Mouse (Mus musculus) stomach, embryonic 14.5 days (tissue): ENCODE data around the gene Cacna2d3. TPM values are rescaled to one million over a fixed set of nuclear protein-coding genes. Genes with fewer than 3 reads are reported as not detected.

ENCODE experiments used
- ATAC-seq: fragments of 200-750 bp; cut with Nextera tagmentation; 2 replicates; pipeline ENCODE4 v1.8.0; 2017; ENCODE audit warnings: low read depth, moderate TSS enrichment; ENCODE audit not compliant: insufficient number of reproducible peaks, insufficient read depth, low FRiP score
- H3K27ac ChIP-seq: fragments of 300-500 bp; sonication (generic); 2 replicates; pipeline ENCODE4 v1.5.1; 2014; ENCODE audit warnings: mild to moderate bottlenecking, low read length, moderate library complexity, mixed read lengths
- H3K27me3 ChIP-seq: fragments of 300-500 bp; sonication (generic); 2 replicates; pipeline ENCODE4 v1.6.1; 2014; ENCODE audit warnings: low read length, control low read depth, mixed read lengths; ENCODE audit not compliant: control insufficient read depth, insufficient read depth
- H3K36me3 ChIP-seq: fragments of 300-500 bp; sonication (generic); 2 replicates; pipeline ENCODE4 v1.6.1; 2014; ENCODE audit warnings: mild to moderate bottlenecking, control low read depth, low read length, moderate library complexity, mixed read lengths; ENCODE audit not compliant: control insufficient read depth, insufficient read depth
- H3K4me1 ChIP-seq: fragments of 300-500 bp; sonication (generic); 2 replicates; pipeline ENCODE4 v1.6.1; 2014; ENCODE audit warnings: low read length, control low read depth, mixed read lengths; ENCODE audit not compliant: control insufficient read depth, insufficient read depth
- H3K4me2 ChIP-seq: fragments of 300-500 bp; sonication (generic); replicated peaks from 2 replicates; pipeline ENCODE4 v1.6.1; 2014; ENCODE audit warnings: low read depth, low read length, control low read depth
- H3K4me3 ChIP-seq: fragments of 300-500 bp; sonication (generic); 2 replicates; pipeline ENCODE4 v1.5.1; 2014; ENCODE audit warnings: low read depth, low read length, control low read depth
- H3K9ac ChIP-seq: fragments of 300-500 bp; sonication (generic); replicated peaks from 2 replicates; pipeline ENCODE4 v1.6.1; 2014; ENCODE audit warnings: low read depth, mild to moderate bottlenecking, control low read depth, low read length, moderate library complexity, mixed read lengths
- H3K9me3 ChIP-seq: fragments of 300-500 bp; sonication (generic); 2 replicates; pipeline ENCODE4 v1.6.1; 2016; ENCODE audit warnings: low read depth, low read length, control low read depth; ENCODE audit not compliant: control insufficient read depth
- WGBS: fragments of 180-500 bp; shearing (Covaris S2); extraction: QIAGEN DNeasy Blood & Tissue Kit; methylation state at CpG from one replicate; pipeline ENCODE4 v1.1.7; 2014; 5-methylcytosine and 5-hydroxymethylcytosine counted together
- polyA plus RNA-seq: library from polyadenylated mRNA; unstranded; fragments of >200 nt; fragmentation: Nextera tagmentation; extraction: Ambion mirVana; gene quantifications from 2 replicates; pipeline ENCODE4 v1.2.1, GENCODE M21; 2014

The Cacna2d3 gene
- polyA plus RNA-seq, 1 experiment from 2014 or later, result 3.5 TPM

DNA sequence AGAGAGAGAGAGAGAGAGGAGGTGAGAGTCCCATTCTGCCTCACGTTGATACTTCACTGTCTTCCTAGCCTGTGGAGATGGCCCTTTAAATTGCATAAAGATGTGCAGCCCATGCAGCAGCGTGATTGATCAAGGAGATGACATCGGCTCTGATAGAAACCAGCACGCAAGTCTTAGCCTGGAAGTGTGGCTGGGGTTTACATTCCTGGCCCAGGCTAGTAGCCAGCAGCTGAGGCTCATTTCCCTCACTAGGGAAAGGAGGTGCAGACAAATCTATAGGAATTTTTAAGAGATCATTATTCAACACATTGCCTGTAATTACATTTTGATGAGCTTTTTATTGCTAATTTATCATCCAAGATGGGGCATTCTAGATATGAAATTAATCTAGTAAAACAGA lies 635.1 kb downstream of the Cacna2d3 start:
- Histone ChIP-seq H3K27me3 (no peaks in the 10 kb centered on the region), H3K9me3 (no peaks in the 10 kb centered on the region), H3K27ac (no peak overlapping the region), H3K4me3 (no peak overlapping the region), H3K4me1 (no peaks in the 10 kb centered on the region), H3K9ac (no peak overlapping the region), H3K36me3 (no peaks in the 10 kb centered on the region), H3K4me2 (no peak overlapping the region)
- 21% methylated on average over 4 of the region's 4 CpGs for WGBS
- no peak for ATAC-seq

- 78% methylated on average over 7 of the region's 7 CpGs for WGBS
- no peaks in the 10 kb centered on the region for H3K9me3 ChIP-seq
- H3K27ac ChIP-seq, result no peak overlapping the region
- no peak overlapping the region for H3K4me3 ChIP-seq
- ATAC-seq, result no peak
- H3K27me3 ChIP-seq, result no peaks in the 10 kb centered on the region
- H3K36me3 ChIP-seq, result no peaks in the 10 kb centered on the region
- no peaks in the 10 kb centered on the region for H3K4me1 ChIP-seq
- no peak overlapping the region for H3K9ac ChIP-seq
- H3K4me2 ChIP-seq, result no peak overlapping the region
These were observed 636.0 kb downstream of the Cacna2d3 start for GRCm38 (mm10) chr14:29085493-29086159.

GRCm38 (mm10) chr14:29082171-29082570 lies 639.5 kb downstream of the Cacna2d3 start:
- no peaks in the 10 kb centered on the region for H3K27me3 ChIP-seq
- H3K9me3 ChIP-seq, result no peaks in the 10 kb centered on the region
- no peak for ATAC-seq
- H3K27ac ChIP-seq, result no peak overlapping the region
- no peak overlapping the region for H3K4me3 ChIP-seq
- H3K4me1 ChIP-seq, result no peaks in the 10 kb centered on the region
- 68% methylated on average over 1 of the region's 1 CpGs for WGBS
- H3K4me2 ChIP-seq, result no peak overlapping the region
- no peaks in the 10 kb centered on the region for H3K36me3 ChIP-seq
- no peak overlapping the region for H3K9ac ChIP-seq

DNA sequence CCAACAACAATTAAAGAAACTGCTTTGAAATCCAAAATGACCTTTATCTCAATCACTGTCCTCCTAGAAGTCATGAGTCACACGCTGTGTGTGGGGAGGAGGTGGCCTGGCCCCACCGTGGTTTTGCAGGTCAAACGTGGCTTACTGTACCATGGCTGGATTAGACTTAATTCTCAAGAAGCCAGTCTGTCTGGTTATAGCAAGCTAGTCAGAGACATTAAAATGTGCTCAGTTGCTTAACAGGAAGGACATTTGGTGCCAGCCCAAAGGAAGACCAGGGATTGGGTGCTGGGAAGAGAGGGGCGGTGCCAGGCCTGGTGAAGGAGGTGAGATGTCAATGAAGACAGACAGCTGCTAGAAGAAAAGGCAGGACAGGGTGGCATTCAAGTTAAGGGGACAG lies 641.0 kb downstream of the Cacna2d3 start:
- H3K9me3 ChIP-seq, result no peaks in the 10 kb centered on the region
- no peak overlapping the region for H3K4me3 ChIP-seq
- no peak overlapping the region for H3K27ac ChIP-seq
- ATAC-seq, result no peak
- no peaks in the 10 kb centered on the region for H3K36me3 ChIP-seq
- H3K4me1 ChIP-seq, result no peaks in the 10 kb centered on the region
- 63% methylated on average over 4 of the region's 4 CpGs for WGBS
- no peak overlapping the region for H3K9ac ChIP-seq
- H3K27me3 ChIP-seq, result no peaks in the 10 kb centered on the region
- no peak overlapping the region for H3K4me2 ChIP-seq

DNA sequence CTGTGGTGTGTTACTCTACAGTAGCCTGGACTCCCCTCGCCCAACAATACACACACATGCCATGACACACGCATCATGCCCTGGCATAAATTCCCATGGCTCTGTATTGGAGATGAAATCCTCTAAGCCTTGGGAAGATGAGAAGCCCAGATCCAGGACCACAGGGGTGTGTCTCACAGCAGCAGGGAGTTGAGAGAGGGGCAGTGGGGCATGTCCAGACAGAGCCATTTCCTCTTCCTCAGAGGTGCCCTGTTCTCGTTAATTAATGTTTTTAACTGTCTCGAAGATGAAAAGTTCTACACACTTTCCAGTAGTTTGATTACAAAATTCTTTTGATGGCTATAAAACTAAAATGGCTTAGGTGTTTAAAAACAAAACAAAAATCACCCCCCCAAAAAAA lies 641.4 kb downstream of the Cacna2d3 start:
- Histone ChIP-seq H3K27ac (no peak overlapping the region), H3K27me3 (no peaks in the 10 kb centered on the region), H3K9ac (no peak overlapping the region), H3K4me1 (no peaks in the 10 kb centered on the region), H3K4me3 (no peak overlapping the region), H3K36me3 (no peaks in the 10 kb centered on the region), H3K4me2 (no peak overlapping the region), H3K9me3 (no peaks in the 10 kb centered on the region)
- no peak for ATAC-seq
- WGBS, result 79% methylated on average over 4 of the region's 4 CpGs

- Histone ChIP-seq H3K9me3 (no peaks in the 10 kb centered on the region), H3K36me3 (no peaks in the 10 kb centered on the region), H3K4me2 (no peak overlapping the region), H3K4me1 (no peaks in the 10 kb centered on the region), H3K27me3 (no peaks in the 10 kb centered on the region), H3K4me3 (no peak overlapping the region), H3K9ac (no peak overlapping the region), H3K27ac (no peak overlapping the region)
- 55% methylated on average over 3 of the region's 3 CpGs for WGBS
- no peak for ATAC-seq
These were observed 644.2 kb downstream of the Cacna2d3 start for GRCm38 (mm10) chr14:29077418-29077817.

GRCm38 (mm10) chr14:29073747-29074146 lies 647.9 kb downstream of the Cacna2d3 start:
- Histone ChIP-seq H3K27me3 (no peaks in the 10 kb centered on the region), H3K27ac (no peak overlapping the region), H3K4me3 (no peak overlapping the region), H3K9ac (no peak overlapping the region), H3K9me3 (no peaks in the 10 kb centered on the region), H3K4me2 (no peak overlapping the region), H3K36me3 (no peaks in the 10 kb centered on the region), H3K4me1 (no peaks in the 10 kb centered on the region)
- WGBS, result 72% methylated on average over 4 of the region's 4 CpGs
- ATAC-seq, result no peak

GRCm38 (mm10) chr14:29062676-29063075 lies 659.0 kb downstream of the Cacna2d3 start:
- no peaks in the 10 kb centered on the region for H3K4me1 ChIP-seq
- no peak overlapping the region for H3K4me2 ChIP-seq
- WGBS, result 97% methylated on average over 2 of the region's 2 CpGs
- no peaks in the 10 kb centered on the region for H3K9me3 ChIP-seq
- ATAC-seq, result no peak
- H3K27ac ChIP-seq, result no peak overlapping the region
- no peaks in the 10 kb centered on the region for H3K27me3 ChIP-seq
- H3K4me3 ChIP-seq, result no peak overlapping the region
- H3K36me3 ChIP-seq, result no peaks in the 10 kb centered on the region
- no peak overlapping the region for H3K9ac ChIP-seq

DNA sequence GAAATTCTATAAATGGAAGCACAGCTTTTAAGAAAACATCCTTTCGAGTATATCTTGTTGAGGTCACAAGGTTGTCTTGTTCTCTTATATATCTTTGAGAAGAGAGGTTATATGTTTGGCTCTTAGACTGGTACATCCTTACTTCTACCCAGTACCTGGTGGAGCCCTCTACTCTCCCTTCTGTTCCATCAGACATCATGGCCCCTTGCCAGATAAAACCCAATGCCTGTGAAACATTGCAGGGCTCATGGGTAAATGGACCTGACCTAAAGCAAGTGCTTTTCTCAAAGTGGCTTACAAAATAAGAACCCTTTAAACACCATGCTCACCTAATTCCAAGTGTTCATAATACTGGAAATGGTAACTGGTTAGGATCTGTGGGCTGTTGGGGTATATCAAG lies 660.2 kb downstream of the Cacna2d3 start:
- H3K9me3 ChIP-seq, result no peaks in the 10 kb centered on the region
- H3K27me3 ChIP-seq, result no peaks in the 10 kb centered on the region
- H3K4me3 ChIP-seq, result no peak overlapping the region
- no peak overlapping the region for H3K27ac ChIP-seq
- H3K4me1 ChIP-seq, result no peaks in the 10 kb centered on the region
- WGBS, result 84% methylated on average over 1 of the region's 1 CpGs
- no peak for ATAC-seq
- no peak overlapping the region for H3K4me2 ChIP-seq
- H3K36me3 ChIP-seq, result no peaks in the 10 kb centered on the region
- H3K9ac ChIP-seq, result no peak overlapping the region
